Mouse (Mus musculus): ENCODE data around the gene Efcab14.

GRCm38 (mm10) chr4:115777627-115778026, 40.1 kb downstream of the Efcab14 start:
- TF ChIP-seq CTCF (IDR thresholded peaks at IDR 0.05; ENCODE audit: low read depth), result no peak
- no peak for TF ChIP-seq EP300 (optimal IDR thresholded peaks at IDR 0.05)

All from stomach, postnatal 0 days (tissue).